Mouse (Mus musculus) embryonic facial prominence, embryonic 15.5 days (tissue): ENCODE measurements at regions not wholly inside any gene's neighbourhood (a gene's known extent, or its start where the extent isn't known, plus 50 kb on each side); places are given as distances from the start of the nearest gene placed in this dataset.

Experiments used
- ATAC-seq: fragments of 200-750 bp; cut with Nextera tagmentation; 2 replicates; pipeline ENCODE4 v1.8.0; 2017; ENCODE audit warnings: low read depth, moderate TSS enrichment; ENCODE audit not compliant: insufficient number of reproducible peaks, low FRiP score, low TSS enrichment
- H3K27ac ChIP-seq: fragments of 300-500 bp; sonication (generic); replicated peaks from 2 replicates; pipeline ENCODE4 v1.5.1; 2015; ENCODE audit warnings: mild to moderate bottlenecking, inconsistent platforms
- H3K27me3 ChIP-seq: fragments of 300-500 bp; sonication (generic); 2 replicates; pipeline ENCODE4 v1.6.1; 2015; ENCODE audit warnings: inconsistent platforms
- H3K36me3 ChIP-seq: fragments of 300-500 bp; sonication (generic); 2 replicates; pipeline ENCODE4 v1.6.1; 2015; ENCODE audit warnings: mild to moderate bottlenecking, inconsistent platforms
- H3K4me1 ChIP-seq: fragments of 300-500 bp; sonication (generic); 2 replicates; pipeline ENCODE4 v1.6.1; 2015; ENCODE audit warnings: inconsistent platforms
- H3K4me2 ChIP-seq: fragments of 300-500 bp; sonication (generic); replicated peaks from 2 replicates; pipeline ENCODE4 v1.6.1; 2015; ENCODE audit warnings: mild to moderate bottlenecking, inconsistent platforms
- H3K4me3 ChIP-seq: fragments of 300-500 bp; sonication (generic); replicated peaks from 2 replicates; pipeline ENCODE4 v1.5.1; 2015; ENCODE audit warnings: mild to moderate bottlenecking, inconsistent platforms
- H3K9ac ChIP-seq: fragments of 300-500 bp; sonication (generic); 2 replicates; pipeline ENCODE4 v1.6.1; 2015; ENCODE audit warnings: inconsistent platforms
- H3K9me3 ChIP-seq: fragments of 300-500 bp; sonication (generic); replicated peaks from 2 replicates; pipeline ENCODE4 v1.6.1; 2016; ENCODE audit warnings: inconsistent platforms
- WGBS: fragments of 180-500 bp; shearing (Covaris S2); methylation state at CpG from one replicate; pipeline ENCODE4 v1.1.7; 2015; 5-methylcytosine and 5-hydroxymethylcytosine counted together

DNA sequence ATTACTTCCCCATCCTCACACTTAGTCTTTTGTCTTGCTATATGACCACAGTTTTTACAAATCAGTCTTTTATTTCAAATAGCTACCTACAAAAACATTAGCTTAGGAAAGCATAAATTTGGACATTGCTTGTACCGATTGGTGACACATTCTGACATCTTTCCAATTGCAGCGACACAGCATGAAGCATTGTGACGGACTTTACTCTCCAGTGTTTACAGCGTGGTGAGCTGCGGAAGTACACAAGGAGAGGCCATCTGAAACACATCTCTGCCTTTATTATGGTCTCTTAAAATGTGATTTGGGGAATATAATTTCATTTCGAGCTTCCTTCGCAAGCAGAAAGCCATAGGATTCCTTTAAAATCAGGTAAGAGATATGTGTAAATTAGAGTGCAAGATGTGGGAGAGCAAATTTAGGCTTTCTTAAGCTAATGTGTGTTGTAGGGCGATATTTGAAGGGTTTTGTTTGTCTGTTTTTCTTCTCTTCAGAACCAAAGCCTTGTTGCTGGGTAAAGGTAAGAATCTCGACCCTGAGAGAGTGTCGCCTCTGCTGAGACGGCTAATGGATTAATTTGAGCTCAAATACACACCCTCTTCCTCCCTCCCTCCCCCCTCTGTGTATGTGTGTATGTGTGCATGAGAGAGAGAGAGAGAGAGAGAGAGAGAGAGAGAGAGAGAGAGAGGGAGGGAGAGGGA, 126.3 kb upstream of the Med14 start:
- no peak for ATAC-seq

DNA sequence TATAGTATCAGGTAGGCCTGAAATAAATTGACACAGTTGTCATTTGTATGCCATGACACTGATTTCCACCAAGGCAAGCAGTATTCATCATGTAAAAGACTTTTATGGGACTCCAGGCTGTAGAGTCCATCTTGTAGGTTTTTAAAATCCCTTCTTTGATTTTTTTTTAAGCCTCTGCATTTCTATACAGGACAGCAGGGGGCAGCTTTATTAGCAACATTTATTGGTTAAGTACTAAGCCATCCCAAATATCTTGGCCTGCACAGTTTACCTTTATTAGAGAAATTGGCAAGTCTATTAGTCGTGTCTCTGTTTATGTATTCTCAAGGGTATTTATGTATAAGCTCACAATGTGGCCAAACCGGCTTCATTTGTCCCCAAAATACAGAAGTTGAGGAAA, 125.6 kb upstream of the Med14 start:
- no peaks in the 10 kb centered on the region for H3K4me1 ChIP-seq
- H3K9ac ChIP-seq = no peak overlapping the region
- H3K4me2 ChIP-seq = no peak overlapping the region
- no peaks in the 10 kb centered on the region for H3K36me3 ChIP-seq
- H3K9me3 ChIP-seq = no peaks in the 10 kb centered on the region
- no peak overlapping the region for H3K27ac ChIP-seq
- H3K4me3 ChIP-seq = no peak overlapping the region
- no peak for ATAC-seq
- WGBS = 47% methylated on average over 2 of the region's 2 CpGs
- H3K27me3 ChIP-seq = peaks cover 2% of the 10 kb centered on the region; the same call in 1 of the 2 replicates

More for the DNA sequence above, 126.3 kb upstream of the Med14 start:
- Histone ChIP-seq H3K9ac (no peak overlapping the region), H3K4me3 (no peak overlapping the region), H3K27me3 (peaks cover 2% of the 10 kb centered on the region; the same call in 1 of the 2 replicates), H3K27ac (no peak overlapping the region), H3K9me3 (no peaks in the 10 kb centered on the region), H3K36me3 (no peaks in the 10 kb centered on the region), H3K4me1 (no peaks in the 10 kb centered on the region), H3K4me2 (no peak overlapping the region)
- WGBS = 50% methylated on average over 11 of the region's 11 CpGs

DNA sequence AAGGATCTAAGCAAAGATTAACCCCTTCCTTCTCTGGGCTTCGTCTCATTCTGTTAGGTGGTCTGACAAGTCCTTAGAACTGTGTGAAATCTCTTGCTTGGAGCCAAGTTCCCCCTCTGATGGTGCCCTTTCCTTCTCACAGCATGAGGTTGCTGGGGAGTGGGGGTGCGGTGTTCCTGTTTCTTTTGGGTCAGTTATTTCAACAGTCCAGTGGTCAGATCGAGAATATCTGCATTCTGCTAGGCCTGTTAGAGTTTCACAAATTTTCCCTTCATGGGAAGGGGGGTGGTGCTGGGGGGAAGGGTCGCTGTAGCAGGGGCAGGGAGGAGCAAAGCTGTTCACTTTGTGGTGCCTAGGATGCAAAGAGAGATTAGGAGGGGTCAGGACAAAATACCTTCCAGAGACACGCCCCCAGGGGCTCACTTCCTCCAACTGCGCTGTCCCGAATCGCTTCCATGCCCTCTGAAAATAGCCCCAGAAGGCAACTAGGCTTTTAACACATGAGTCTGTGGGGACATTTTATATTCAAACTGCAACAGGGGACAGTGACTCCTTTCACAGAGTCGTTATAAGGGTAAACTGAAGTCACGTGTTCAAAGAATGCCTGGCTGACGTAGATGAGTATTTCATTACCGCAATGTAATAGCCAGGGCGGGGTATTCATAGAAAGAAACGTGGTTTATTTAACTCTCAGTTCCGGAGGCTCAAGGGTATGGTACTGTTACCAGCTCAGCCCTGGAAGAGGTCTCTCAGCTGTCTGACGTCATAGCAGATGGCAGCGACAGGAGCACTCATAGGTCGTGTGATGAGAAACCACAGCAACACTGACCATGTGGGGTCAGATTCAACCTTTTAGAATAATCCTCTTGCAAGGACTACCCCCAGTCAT, 124.5 kb upstream of the Med14 start:
- Histone ChIP-seq H3K27ac (no peak overlapping the region), H3K36me3 (no peaks in the 10 kb centered on the region), H3K27me3 (peaks cover 2% of the 10 kb centered on the region; the same call in 1 of the 2 replicates), H3K4me3 (peak overlapping the region; percentile 16; the same call in 1 of the 2 replicates), H3K9me3 (no peaks in the 10 kb centered on the region), H3K4me1 (no peaks in the 10 kb centered on the region), H3K9ac (no peak overlapping the region), H3K4me2 (peak overlapping the region; percentile 33; the same call in 1 of the 2 replicates)
- WGBS = 26% methylated on average over 18 of the region's 18 CpGs
- no peak for ATAC-seq

DNA sequence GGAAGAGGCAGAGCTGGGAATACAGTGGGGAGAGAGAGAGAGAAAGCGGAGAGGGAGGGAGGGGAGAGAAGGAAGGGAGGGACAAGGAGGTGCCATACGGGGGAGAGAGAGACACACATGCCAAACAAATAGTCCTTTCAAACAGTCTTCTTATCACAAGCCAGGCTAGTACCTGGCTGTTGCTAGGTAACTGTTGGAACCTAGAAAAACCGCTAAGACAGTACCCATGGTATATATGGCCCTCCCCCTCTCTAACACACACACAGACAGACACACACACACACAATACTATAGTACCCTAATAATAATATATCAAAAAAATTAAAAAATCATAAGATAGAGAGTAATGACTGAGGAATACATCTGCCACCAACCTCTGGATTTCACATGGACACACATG, 117.4 kb upstream of the Med14 start:
- no peak overlapping the region for H3K9ac ChIP-seq
- WGBS = 60% methylated on average over 3 of the region's 3 CpGs
- H3K9me3 ChIP-seq = no peaks in the 10 kb centered on the region
- no peaks in the 10 kb centered on the region for H3K36me3 ChIP-seq
- no peak overlapping the region for H3K4me3 ChIP-seq
- H3K4me2 ChIP-seq = no peak overlapping the region
- no peak for ATAC-seq
- no peak overlapping the region for H3K27ac ChIP-seq
- H3K27me3 ChIP-seq = no peaks in the 10 kb centered on the region
- H3K4me1 ChIP-seq = no peaks in the 10 kb centered on the region

DNA sequence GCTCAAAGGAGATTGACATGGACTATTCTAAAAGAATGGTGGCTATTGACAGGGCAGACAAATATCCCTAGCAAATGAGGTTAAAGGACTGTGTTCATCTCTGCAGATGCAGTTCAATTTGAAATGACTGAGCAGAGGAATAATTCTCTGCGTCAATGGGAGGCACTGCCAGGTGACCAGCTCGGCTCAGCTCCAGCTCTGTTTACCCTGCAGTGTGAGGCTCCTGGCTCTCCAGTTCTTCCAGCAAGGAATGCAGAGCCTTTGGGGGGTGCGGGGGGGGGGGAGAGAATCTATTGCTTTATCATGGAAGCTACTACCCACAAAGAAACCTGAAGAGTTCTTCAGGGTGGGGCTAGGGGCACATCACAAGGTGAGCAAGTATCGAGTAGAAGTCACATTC, 115.6 kb upstream of the Med14 start:
- H3K4me3 ChIP-seq = no peak overlapping the region

DNA sequence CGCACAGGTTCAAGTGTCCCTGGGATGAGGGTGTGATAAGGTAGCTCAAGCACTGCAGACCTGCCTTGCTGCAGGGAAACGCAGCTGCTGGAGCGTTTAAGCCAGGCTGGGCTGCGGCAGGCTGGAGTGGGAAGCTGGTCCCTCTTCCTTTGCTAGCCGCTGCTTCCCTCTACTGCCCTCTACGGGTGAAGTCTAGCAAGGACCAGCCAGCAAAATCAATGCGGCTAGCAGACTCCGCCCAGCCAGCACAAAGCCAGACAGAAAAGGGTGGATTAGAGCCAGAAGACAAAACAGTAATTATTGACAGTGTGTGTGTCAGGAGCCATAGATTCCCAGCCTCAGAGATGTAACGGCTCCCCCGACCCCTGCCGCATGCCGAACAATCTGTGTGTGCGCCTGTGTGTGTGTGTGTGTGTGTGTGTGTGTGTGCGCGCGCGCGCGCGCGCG, 111.8 kb upstream of the Med14 start:
- ATAC-seq = peak; percentile 86
- Histone ChIP-seq H3K4me1 (no peaks in the 10 kb centered on the region), H3K4me3 (peak overlapping the region; percentile 37), H3K27ac (peak overlapping the region; percentile 68), H3K9me3 (no peaks in the 10 kb centered on the region), H3K9ac (no peak overlapping the region), H3K27me3 (no peaks in the 10 kb centered on the region), H3K36me3 (no peaks in the 10 kb centered on the region), H3K4me2 (peak overlapping the region; percentile 50)
- 41% methylated on average over 22 of the region's 22 CpGs for WGBS

More for the DNA sequence above, 115.6 kb upstream of the Med14 start:
- Histone ChIP-seq H3K9ac (no peak overlapping the region), H3K9me3 (no peaks in the 10 kb centered on the region), H3K27me3 (no peaks in the 10 kb centered on the region), H3K36me3 (no peaks in the 10 kb centered on the region), H3K4me1 (no peaks in the 10 kb centered on the region), H3K27ac (no peak overlapping the region), H3K4me2 (no peak overlapping the region)
- ATAC-seq = no peak
- WGBS = 44% methylated on average over 4 of the region's 4 CpGs

DNA sequence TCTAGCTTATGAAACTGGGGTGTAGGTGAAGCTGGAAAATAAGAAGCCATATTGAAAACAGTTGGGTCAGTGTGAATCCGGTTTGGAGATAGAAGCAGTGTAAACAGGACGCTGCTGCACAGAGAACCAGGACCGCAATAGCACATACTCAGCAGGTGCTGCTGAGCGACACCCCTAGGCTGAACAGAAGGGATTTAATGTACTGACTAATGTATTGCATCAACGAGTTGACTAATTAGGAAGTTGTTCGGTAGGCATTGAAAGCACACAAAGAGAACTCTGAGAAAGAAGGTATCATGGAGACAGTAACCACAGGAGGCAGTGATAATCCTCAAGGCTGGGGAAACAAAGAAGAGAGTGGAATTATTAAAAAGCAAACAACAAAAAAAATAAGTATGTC, 111.4 kb upstream of the Med14 start:
- Histone ChIP-seq H3K36me3 (no peaks in the 10 kb centered on the region), H3K4me3 (peak overlapping the region; percentile 37), H3K4me1 (no peaks in the 10 kb centered on the region), H3K9me3 (no peaks in the 10 kb centered on the region), H3K9ac (no peak overlapping the region), H3K27ac (peak overlapping the region; percentile 68), H3K4me2 (peak overlapping the region; percentile 50), H3K27me3 (no peaks in the 10 kb centered on the region)
- peak; percentile 39 for ATAC-seq
- 20% methylated on average over 6 of the region's 6 CpGs for WGBS

DNA sequence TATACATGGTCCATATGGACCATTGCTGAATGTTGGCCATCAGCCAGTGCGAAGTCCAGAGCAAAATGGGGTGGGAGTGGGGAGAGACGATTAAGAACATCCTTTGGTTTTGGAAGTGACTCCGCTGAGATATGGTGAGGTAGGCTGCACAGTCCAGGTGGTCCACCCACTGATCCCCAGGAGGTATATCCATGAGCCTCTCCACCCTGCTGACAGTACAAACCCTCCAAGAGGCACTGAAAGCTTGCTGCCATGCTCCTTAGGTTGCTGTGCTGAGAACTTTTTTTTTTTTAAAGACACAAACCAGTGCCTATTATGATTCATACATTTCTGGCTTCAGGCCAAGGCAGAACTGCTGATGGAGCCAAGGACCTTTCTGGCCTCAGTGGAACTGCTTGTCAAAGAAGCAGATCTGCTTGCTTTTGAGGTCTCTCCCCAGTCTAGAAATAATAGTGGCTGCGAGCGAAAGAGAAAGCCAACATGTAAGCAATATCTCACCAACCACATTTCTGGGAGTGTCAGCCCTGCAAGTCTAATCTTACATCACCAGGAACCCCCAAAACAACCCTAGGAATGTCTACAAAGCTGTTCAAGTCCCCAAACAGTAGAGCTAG, 105.1 kb upstream of the Med14 start:
- Histone ChIP-seq H3K4me1 (no peaks in the 10 kb centered on the region), H3K4me3 (no peak overlapping the region), H3K9me3 (no peaks in the 10 kb centered on the region), H3K27me3 (no peaks in the 10 kb centered on the region), H3K9ac (no peak overlapping the region), H3K4me2 (no peak overlapping the region), H3K36me3 (no peaks in the 10 kb centered on the region), H3K27ac (no peak overlapping the region)
- ATAC-seq = no peak
- 75% methylated on average over 5 of the region's 5 CpGs for WGBS

DNA sequence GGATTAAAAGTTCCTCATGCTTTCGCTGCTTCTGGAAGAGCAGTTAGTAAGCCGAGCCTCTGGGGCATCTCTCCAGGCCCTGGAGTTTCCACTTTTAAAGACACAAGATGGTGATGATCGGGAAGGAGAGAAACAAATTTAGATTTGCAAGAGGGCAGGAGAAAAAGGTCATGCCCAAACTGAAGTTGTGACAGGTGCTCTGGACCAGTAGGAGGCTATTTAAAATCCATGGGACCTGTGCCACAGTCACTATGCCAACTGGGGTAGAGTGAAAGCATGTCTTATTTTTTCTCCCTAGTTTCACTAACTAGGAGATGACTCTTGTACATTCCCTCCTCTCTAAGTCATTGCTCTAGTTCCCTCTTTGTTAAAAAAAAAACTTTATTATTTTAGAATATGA, 104.3 kb upstream of the Med14 start:
- Histone ChIP-seq H3K9me3 (no peaks in the 10 kb centered on the region), H3K4me2 (no peak overlapping the region), H3K36me3 (no peaks in the 10 kb centered on the region), H3K4me3 (no peak overlapping the region), H3K4me1 (no peaks in the 10 kb centered on the region), H3K27ac (no peak overlapping the region), H3K27me3 (no peaks in the 10 kb centered on the region), H3K9ac (no peak overlapping the region)
- no peak for ATAC-seq
- WGBS = 80% methylated on average over 3 of the region's 3 CpGs

DNA sequence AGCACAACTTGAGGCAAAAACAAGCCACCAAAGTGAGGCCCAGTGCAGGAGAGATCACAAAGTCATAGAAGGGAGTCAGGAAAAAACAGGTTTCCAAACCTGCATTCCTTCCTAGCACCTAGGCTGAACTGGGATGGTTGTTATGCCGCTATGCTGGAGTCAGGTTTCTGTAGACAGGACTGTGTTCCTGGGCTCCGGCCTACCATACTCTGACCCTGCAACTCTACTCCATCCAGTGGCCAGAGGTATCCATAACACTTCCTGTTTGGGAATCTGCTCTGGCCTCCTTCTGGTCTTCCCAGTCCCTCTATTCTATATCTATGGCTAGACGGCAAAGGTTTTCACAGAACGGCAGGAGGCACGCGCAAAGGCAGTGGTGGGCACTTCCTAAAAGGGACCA, 98.3 kb upstream of the Med14 start:
- H3K9me3 ChIP-seq = no peaks in the 10 kb centered on the region
- H3K27ac ChIP-seq = no peak overlapping the region
- no peaks in the 10 kb centered on the region for H3K36me3 ChIP-seq
- H3K9ac ChIP-seq = no peak overlapping the region
- no peak for ATAC-seq
- no peaks in the 10 kb centered on the region for H3K27me3 ChIP-seq
- WGBS = 70% methylated on average over 6 of the region's 6 CpGs
- no peaks in the 10 kb centered on the region for H3K4me1 ChIP-seq
- H3K4me3 ChIP-seq = no peak overlapping the region
- no peak overlapping the region for H3K4me2 ChIP-seq

DNA sequence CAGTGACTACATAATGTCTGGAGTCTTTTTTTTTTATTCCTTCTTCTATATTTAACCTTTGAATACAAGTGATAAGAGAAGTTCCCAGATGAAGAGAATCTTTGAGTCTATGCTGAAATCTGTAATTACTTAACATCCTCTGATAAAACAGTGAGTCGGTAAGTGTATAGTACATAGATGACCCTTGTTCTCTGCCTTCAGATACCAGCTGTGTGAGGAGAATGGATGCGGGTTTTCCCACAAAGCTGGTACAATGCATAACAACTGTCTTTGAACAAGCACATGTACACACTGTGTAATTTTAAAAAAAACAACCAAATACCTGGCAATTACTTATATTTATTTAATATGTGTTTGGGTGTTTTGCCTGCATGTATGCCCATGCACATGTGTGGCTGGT, 96.9 kb upstream of the Med14 start:
- Histone ChIP-seq H3K27me3 (no peaks in the 10 kb centered on the region), H3K4me3 (no peak overlapping the region), H3K4me2 (peak overlapping the region; percentile 44), H3K9ac (no peak overlapping the region), H3K9me3 (no peaks in the 10 kb centered on the region), H3K4me1 (no peaks in the 10 kb centered on the region), H3K27ac (peak overlapping the region; percentile 77; the same call in 1 of the 2 replicates), H3K36me3 (no peaks in the 10 kb centered on the region)
- ATAC-seq = no peak
- WGBS = 60% methylated on average over 2 of the region's 2 CpGs
